Comparison of ENCODE assay signal across 11 mouse cellular contexts in genomic region chr11:115615108-115615825, GRCm38 (mm10). TPM values are rescaled to one million over a fixed set of nuclear protein-coding genes. Genes with fewer than 3 reads are reported as not detected.
DNase-seq lines count a peak whose midpoint lies in the region; ATAC-seq and TF ChIP-seq lines count a peak whose summit lies in the region.
"Had no signal": no experiment of that assay in that cellular context is flagged by ENCODE, and none has a peak within 500 bp of the region (broad histone marks: within the 10 kb centered on the region; RNA-seq: fewer than 3 reads in every experiment).

No protein-coding gene starts in this region.

- H3K27ac ChIP-seq in heart, embryonic 14.5 days (replicated peaks in 1 of 2; ENCODE audit: control insufficient read depth in 1 of 2, insufficient read depth in 1 of 2, low read depth in 2 of 2, low read length in 2 of 2): peak overlapping the region; percentile 21 to 26; a peak in 3 of 4 replicates
- no peak overlapping the region for H3K27ac ChIP-seq in heart, embryonic 11.5 days (ENCODE audit: low read depth, low read length)
- H3K27ac ChIP-seq in ES-Bruce4 (ENCODE audit: insufficient read depth, low read length): peak overlapping the region; percentile 86
- peak overlapping the region; percentile 53 for H3K27ac ChIP-seq in kidney, embryonic 14.5 days (ENCODE audit: low read depth, low read length)
- H3K27ac ChIP-seq: limb, embryonic 15.5 days had no signal

- no peak for TF ChIP-seq POLR2A in ES-Bruce4 (IDR thresholded peaks at IDR 0.05; ENCODE audit: insufficient read depth, low read length)

- 69% methylated on average over 15 of the region's 15 CpGs for WGBS in heart, embryonic 14.5 days
- 77% methylated on average over 15 of the region's 15 CpGs for WGBS in heart, embryonic 11.5 days (ENCODE audit: insufficient replicate concordance)
- WGBS in kidney, embryonic 14.5 days: 82% methylated on average over 15 of the region's 15 CpGs

- H3K4me3 ChIP-seq in heart, embryonic 14.5 days (ENCODE audit: control insufficient read depth in 1 of 2, insufficient read depth in 1 of 2, low read depth in 1 of 2, low read length in 2 of 2): no peak overlapping the region
- no peak overlapping the region for H3K4me3 ChIP-seq in heart, embryonic 11.5 days (ENCODE audit: low read depth, low read length)
- H3K4me3 ChIP-seq in ES-Bruce4 (ENCODE audit: low read depth, low read length): peak overlapping the region; percentile 18
- no peak overlapping the region for H3K4me3 ChIP-seq in kidney, embryonic 14.5 days (ENCODE audit: low read length)
- H3K4me3 ChIP-seq: limb, embryonic 15.5 days had no signal

- H3K9me3 ChIP-seq in heart, embryonic 14.5 days (ENCODE audit: control insufficient read depth, low read length): no peaks in the 10 kb centered on the region
- no peaks in the 10 kb centered on the region for H3K9me3 ChIP-seq in heart, embryonic 11.5 days (replicated peaks; ENCODE audit: control insufficient read depth, low read length)
- H3K9me3 ChIP-seq in ES-Bruce4 (replicated peaks; ENCODE audit: control insufficient read depth, insufficient read depth, low read length, poor library complexity, severe bottlenecking): no peaks in the 10 kb centered on the region
- H3K9me3 ChIP-seq in kidney, embryonic 14.5 days (ENCODE audit: control insufficient read depth, low read length): no peaks in the 10 kb centered on the region
- H3K9me3 ChIP-seq: limb, embryonic 15.5 days had no signal

- ATAC-seq in heart, embryonic 14.5 days (ENCODE audit: insufficient number of reproducible peaks, insufficient read depth, low FRiP score, low read depth): no peak
- no peak for ATAC-seq in heart, embryonic 11.5 days (replicated peaks; ENCODE audit: insufficient number of reproducible peaks, low FRiP score, low TSS enrichment)
- no peak; the same call in 1 of the 2 replicates for ATAC-seq in kidney, embryonic 14.5 days (ENCODE audit: low FRiP score, low TSS enrichment)

- peaks cover 19 to 36% of the 10 kb centered on the region in 2 experiments; a peak in 3 of 4 replicates for H3K4me1 ChIP-seq in heart, embryonic 14.5 days (ENCODE audit: control insufficient read depth in 2 of 2, insufficient read depth in 2 of 2, low read length in 2 of 2)
- H3K4me1 ChIP-seq in heart, embryonic 11.5 days (ENCODE audit: control insufficient read depth, insufficient read depth, low read length): peaks cover 18% of the 10 kb centered on the region
- H3K4me1 ChIP-seq in ES-Bruce4 (ENCODE audit: control insufficient read depth, insufficient read depth, low read length): peaks cover 5% of the 10 kb centered on the region
- H3K4me1 ChIP-seq in kidney, embryonic 14.5 days (ENCODE audit: control insufficient read depth, insufficient read depth, low read length): peaks cover 26% of the 10 kb centered on the region

- no peaks in the 10 kb centered on the region for H3K27me3 ChIP-seq in heart, embryonic 14.5 days (ENCODE audit: control insufficient read depth, insufficient read depth, low read length)
- no peaks in the 10 kb centered on the region for H3K27me3 ChIP-seq in heart, embryonic 11.5 days (ENCODE audit: control insufficient read depth, insufficient read depth, low read length)
- H3K27me3 ChIP-seq in ES-Bruce4 (ENCODE audit: control insufficient read depth, insufficient read depth, low read length, poor library complexity, severe bottlenecking): no peaks in the 10 kb centered on the region
- no peaks in the 10 kb centered on the region for H3K27me3 ChIP-seq in kidney, embryonic 14.5 days (ENCODE audit: control insufficient read depth, insufficient read depth, low read length)
- H3K27me3 ChIP-seq: limb, embryonic 15.5 days had no signal

- peak; percentile 71 for DNase-seq in adrenal gland, postnatal 10 days
- DNase-seq in adipocyte (ENCODE audit: low spot score): no peak
- DNase-seq in thymus, postnatal 14 days: no peak
- no peak for DNase-seq in embryo, embryonic 11 days
- DNase-seq: retina, postnatal 1 day; thymus, postnatal 25 days had no signal

- TF ChIP-seq EP300 in ES-Bruce4 (IDR thresholded peaks at IDR 0.05; ENCODE audit: insufficient read depth, low read depth, low read length): peak; percentile 66; the same call in 1 of the 2 replicates

- peak overlapping the region; percentile 38; the same call in 1 of the 2 replicates for H3K9ac ChIP-seq in heart, embryonic 14.5 days (ENCODE audit: low read length)
- no peak overlapping the region for H3K9ac ChIP-seq in heart, embryonic 11.5 days (ENCODE audit: low read depth, low read length)
- H3K9ac ChIP-seq in ES-Bruce4 (ENCODE audit: low read depth, poor library complexity, severe bottlenecking): peak overlapping the region; percentile 62
- peak overlapping the region; percentile 28; the same call in 1 of the 2 replicates for H3K9ac ChIP-seq in kidney, embryonic 14.5 days (ENCODE audit: low read depth, low read length)
- H3K9ac ChIP-seq: limb, embryonic 15.5 days had no signal

- no peak for TF ChIP-seq CTCF in ES-Bruce4 (IDR thresholded peaks at IDR 0.05; ENCODE audit: low read depth, low read length)

- 0 out of 2 replicates have a peak overlapping the region, but pooled peaks have one; percentile 1 for H3K4me2 ChIP-seq in heart, embryonic 14.5 days (ENCODE audit: low read length)
- H3K4me2 ChIP-seq in heart, embryonic 11.5 days: no peak overlapping the region
- H3K4me2 ChIP-seq in kidney, embryonic 14.5 days (replicated peaks; ENCODE audit: low read depth, low read length): no peak overlapping the region
- H3K4me2 ChIP-seq: limb, embryonic 15.5 days had no signal

- peaks cover 49% of the 10 kb centered on the region for H3K36me3 ChIP-seq in heart, embryonic 14.5 days (ENCODE audit: control insufficient read depth, insufficient read depth, low read length)
- H3K36me3 ChIP-seq in heart, embryonic 11.5 days (ENCODE audit: control insufficient read depth, insufficient read depth, low read length): peaks cover 7% of the 10 kb centered on the region; the same call in 1 of the 2 replicates
- 0 out of 2 replicates have a peak, but pooled peaks cover 6% of the 10 kb centered on the region for H3K36me3 ChIP-seq in ES-Bruce4 (ENCODE audit: control insufficient read depth, insufficient read depth, low read length, poor library complexity, severe bottlenecking)
- H3K36me3 ChIP-seq in kidney, embryonic 14.5 days (ENCODE audit: control insufficient read depth, insufficient read depth, low read length): peaks cover 18% of the 10 kb centered on the region

RNA-seq across cellular contexts. Expression of gene Mif4gd, which starts 2.5 kb away (rescaled TPM):
- polyA plus RNA-seq in heart, embryonic 14.5 days (2014; fragmentation: Nextera tagmentation; extraction: Ambion mirVana): 31.7 and 32.3 TPM in 2 replicates
- polyA plus RNA-seq in heart, embryonic 11.5 days (2014; fragmentation: Nextera tagmentation; extraction: Ambion mirVana): 22.7 TPM in 2 replicates
- 50.4 and 55.0 TPM in 2 replicates for polyA plus RNA-seq in ES-Bruce4 (2011; ENCODE audit: insufficient read depth, insufficient read length, low read depth, missing spikeins)
- total RNA-seq in adrenal gland, postnatal 10 days (2021): 100 to 1,000 TPM; 110 to 140 TPM
- 33.3 and 33.6 TPM in 2 replicates for polyA plus RNA-seq in kidney, embryonic 14.5 days (2014; fragmentation: Nextera tagmentation; extraction: Ambion mirVana)

RNA-seq across cellular contexts. Expression of gene Gga3, which starts 11.4 kb away (rescaled TPM):
- 16.1 and 17.2 TPM in 2 replicates for polyA plus RNA-seq in heart, embryonic 14.5 days (2014; fragmentation: Nextera tagmentation; extraction: Ambion mirVana)
- 17.9 and 21.0 TPM in 2 replicates for polyA plus RNA-seq in heart, embryonic 11.5 days (2014; fragmentation: Nextera tagmentation; extraction: Ambion mirVana)
- 69.3 and 79.4 TPM in 2 replicates for polyA plus RNA-seq in ES-Bruce4 (2011; ENCODE audit: insufficient read depth, insufficient read length, low read depth, missing spikeins)
- total RNA-seq in adrenal gland, postnatal 10 days (2021): 10 to 100 TPM; 20.0 to 35.9 TPM
- 14.4 and 22.7 TPM in 2 replicates for polyA plus RNA-seq in kidney, embryonic 14.5 days (2014; fragmentation: Nextera tagmentation; extraction: Ambion mirVana)

RNA-seq across cellular contexts. Expression of gene Mrps7, which starts 11.5 kb away (rescaled TPM):
- 79.9 and 87.4 TPM in 2 replicates for polyA plus RNA-seq in heart, embryonic 14.5 days (2014; fragmentation: Nextera tagmentation; extraction: Ambion mirVana)
- 97.7 and 104 TPM in 2 replicates for polyA plus RNA-seq in heart, embryonic 11.5 days (2014; fragmentation: Nextera tagmentation; extraction: Ambion mirVana)
- 29.3 and 35.5 TPM in 2 replicates for polyA plus RNA-seq in ES-Bruce4 (2011; ENCODE audit: insufficient read depth, insufficient read length, low read depth, missing spikeins)
- total RNA-seq in adrenal gland, postnatal 10 days (2021): 10 to 100 TPM; 92.1 to 92.6 TPM
- polyA plus RNA-seq in kidney, embryonic 14.5 days (2014; fragmentation: Nextera tagmentation; extraction: Ambion mirVana): 99.7 and 100 TPM in 2 replicates

RNA-seq across cellular contexts. Expression of gene Slc25a19, which starts 12.8 kb away (rescaled TPM):
- 42.8 and 46.0 TPM in 2 replicates for polyA plus RNA-seq in heart, embryonic 14.5 days (2014; fragmentation: Nextera tagmentation; extraction: Ambion mirVana)
- polyA plus RNA-seq in heart, embryonic 11.5 days (2014; fragmentation: Nextera tagmentation; extraction: Ambion mirVana): 35.6 and 35.7 TPM in 2 replicates
- 34.7 and 35.8 TPM in 2 replicates for polyA plus RNA-seq in ES-Bruce4 (2011; ENCODE audit: insufficient read depth, insufficient read length, low read depth, missing spikeins)
- total RNA-seq in adrenal gland, postnatal 10 days (2021): 100 to 1,000 TPM; 169 to 231 TPM
- polyA plus RNA-seq in kidney, embryonic 14.5 days (2014; fragmentation: Nextera tagmentation; extraction: Ambion mirVana): 35.3 and 40.8 TPM in 2 replicates

RNA-seq across cellular contexts. Expression of gene Nup85, which starts 51.0 kb away (rescaled TPM):
- 85.2 and 89.3 TPM in 2 replicates for polyA plus RNA-seq in heart, embryonic 14.5 days (2014; fragmentation: Nextera tagmentation; extraction: Ambion mirVana)
- polyA plus RNA-seq in heart, embryonic 11.5 days (2014; fragmentation: Nextera tagmentation; extraction: Ambion mirVana): 131 and 133 TPM in 2 replicates
- polyA plus RNA-seq in ES-Bruce4 (2011; ENCODE audit: insufficient read depth, insufficient read length, low read depth, missing spikeins): 99.9 and 103 TPM in 2 replicates
- 10 to 100 TPM; 44.4 to 48.7 TPM for total RNA-seq in adrenal gland, postnatal 10 days (2021)
- polyA plus RNA-seq in kidney, embryonic 14.5 days (2014; fragmentation: Nextera tagmentation; extraction: Ambion mirVana): 159 and 197 TPM in 2 replicates
